Mouse (Mus musculus) telencephalon, adult 2 months (tissue): ENCODE results near the gene Mfsd1.

ENCODE experiments used
- DNase-seq: peaks from one replicate; pipeline ENCODE4 v3.0.0-alpha.2; 2011; ENCODE audit warnings: low read depth, low spot score

The Mfsd1 gene

GRCm38 (mm10) chr3:67582273-67583124, at the start of gene Mfsd1:
Gene Mfsd1 (plus strand): TSS chr3:67582741.
- DNase-seq, result peak; percentile 87

- DNase-seq, result no peak
These were observed 38.9 kb upstream of the Mfsd1 start for GRCm38 (mm10) chr3:67543630-67544029.

DNA sequence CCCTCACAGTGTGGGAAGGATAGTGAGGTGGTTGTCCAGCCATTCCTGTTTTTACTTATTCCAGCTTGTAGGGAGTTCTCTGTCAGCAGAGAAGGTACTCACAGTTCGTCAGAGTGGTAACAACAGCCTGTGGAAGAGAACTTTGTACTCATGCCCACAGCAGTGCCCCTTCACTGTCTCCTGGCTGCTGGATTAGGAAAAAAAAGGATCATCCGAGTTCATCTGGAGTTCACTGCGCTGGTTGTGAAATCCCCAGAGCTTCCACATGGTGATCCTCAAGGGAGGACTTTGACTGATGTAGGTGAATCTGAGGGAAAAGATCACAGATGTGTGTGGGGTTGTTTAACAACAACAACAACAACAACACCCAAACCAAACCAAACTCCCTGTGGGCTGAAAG, 31.3 kb upstream of the Mfsd1 start:
- DNase-seq, result no peak

- no peak for DNase-seq
These were observed 29.3 kb upstream of the Mfsd1 start for GRCm38 (mm10) chr3:67553281-67553680.

DNA sequence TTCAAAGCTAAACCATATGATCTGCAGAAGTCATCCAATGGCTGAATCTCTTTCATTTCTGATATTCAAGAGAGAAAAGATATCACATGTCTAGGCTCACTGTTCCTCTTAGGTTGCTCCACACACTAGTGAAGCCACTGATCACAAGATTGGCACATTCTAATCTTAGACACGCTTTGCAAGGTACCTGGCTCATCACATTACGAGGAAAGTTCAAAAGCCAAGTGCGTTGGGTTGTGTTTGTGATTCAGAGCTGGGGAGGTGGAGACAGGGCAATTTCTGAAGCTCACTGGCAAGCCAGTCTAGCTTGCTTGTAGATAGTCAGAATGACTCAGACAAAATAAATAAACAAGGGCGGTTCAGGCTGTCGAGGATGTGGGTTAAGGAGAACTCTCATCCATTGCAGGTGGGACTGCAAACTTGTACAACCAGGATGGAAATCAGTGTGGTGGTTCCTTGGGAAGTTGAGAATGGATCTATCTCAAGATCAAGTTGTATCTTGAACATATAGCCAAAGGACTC, 28.6 kb upstream of the Mfsd1 start:
- no peak for DNase-seq

- DNase-seq, result no peak
These were observed 27.3 kb upstream of the Mfsd1 start for GRCm38 (mm10) chr3:67555211-67555610.

DNA sequence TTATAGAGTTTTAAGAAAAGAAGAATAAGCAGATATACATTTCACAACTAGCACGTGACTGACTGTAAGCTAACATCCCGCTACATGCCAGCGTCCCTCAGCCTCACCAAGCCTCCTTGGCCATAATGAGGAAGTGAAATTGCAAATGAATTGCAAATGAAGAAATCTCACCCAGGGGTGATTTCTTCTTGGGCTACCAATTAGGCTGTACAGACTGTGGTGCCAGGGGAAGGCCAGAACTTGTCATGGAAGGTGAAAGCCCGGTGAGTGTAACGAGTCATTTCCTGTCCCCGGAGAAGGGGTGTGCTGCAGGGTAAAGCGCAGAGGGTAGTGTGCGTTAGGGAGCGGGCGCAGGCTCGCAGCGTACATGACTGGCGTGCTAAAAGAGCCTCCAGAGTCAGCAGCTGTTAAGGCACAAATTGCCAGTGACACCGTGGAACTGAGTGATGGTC, 25.3 kb upstream of the Mfsd1 start:
- DNase-seq, result no peak

- DNase-seq, result no peak
These were observed 24.7 kb upstream of the Mfsd1 start for GRCm38 (mm10) chr3:67557718-67558354.

- no peak for DNase-seq
These were observed 17.7 kb upstream of the Mfsd1 start for GRCm38 (mm10) chr3:67564731-67565357.

- DNase-seq, result no peak
These were observed 16.9 kb upstream of the Mfsd1 start for GRCm38 (mm10) chr3:67565540-67566227.

DNA sequence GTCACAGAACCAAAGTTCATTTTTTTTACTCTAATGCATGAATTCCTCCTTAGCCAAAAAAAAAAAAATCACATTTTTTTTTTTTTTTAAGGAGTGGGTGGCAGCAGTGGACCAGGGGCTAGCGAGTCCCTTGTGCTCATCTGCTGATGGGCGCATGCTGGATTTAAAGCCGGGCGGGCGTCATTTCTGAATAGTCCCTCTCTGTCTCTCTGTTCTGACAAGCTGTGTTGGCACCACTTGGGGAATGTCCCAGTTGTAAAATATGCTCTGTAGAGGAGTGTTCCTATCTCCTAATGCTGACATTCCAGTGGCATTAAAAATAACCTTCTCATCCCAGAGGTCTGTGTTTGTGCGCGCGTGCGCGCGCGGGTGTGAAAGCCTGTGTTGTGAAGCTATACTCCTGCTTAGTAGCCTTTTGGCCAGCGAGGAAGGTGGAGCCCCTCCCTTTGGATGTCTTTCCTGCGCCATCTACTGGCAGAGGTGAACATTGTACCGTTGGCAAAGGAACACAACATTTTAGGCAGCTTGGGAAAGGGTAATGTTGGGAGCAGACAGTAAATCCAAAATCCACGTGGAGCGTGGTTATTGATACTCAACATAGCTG, 14.4 kb upstream of the Mfsd1 start:
- DNase-seq, result peak; percentile 38

- no peak for DNase-seq
These were observed 9.6 kb upstream of the Mfsd1 start for GRCm38 (mm10) chr3:67572918-67573317.

DNA sequence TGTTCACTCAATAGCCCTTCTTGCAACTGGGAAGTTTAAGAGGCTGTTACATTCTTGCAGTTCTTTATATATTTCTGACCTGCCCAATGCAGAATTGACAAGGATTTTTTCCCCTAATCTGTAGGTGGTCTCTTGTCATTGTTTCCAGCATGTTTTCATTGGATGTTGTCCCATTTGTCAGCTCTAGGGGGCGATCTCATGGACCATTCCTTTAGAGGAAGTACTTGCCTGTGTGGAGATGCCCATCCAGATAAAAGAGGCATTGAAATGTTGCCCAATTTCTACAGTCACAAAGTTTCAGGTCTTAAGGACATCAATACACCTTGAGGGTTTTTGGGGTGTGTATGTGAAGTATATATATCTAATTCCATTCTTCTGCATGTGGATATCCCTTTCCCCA, 9.0 kb upstream of the Mfsd1 start:
- no peak for DNase-seq

DNA sequence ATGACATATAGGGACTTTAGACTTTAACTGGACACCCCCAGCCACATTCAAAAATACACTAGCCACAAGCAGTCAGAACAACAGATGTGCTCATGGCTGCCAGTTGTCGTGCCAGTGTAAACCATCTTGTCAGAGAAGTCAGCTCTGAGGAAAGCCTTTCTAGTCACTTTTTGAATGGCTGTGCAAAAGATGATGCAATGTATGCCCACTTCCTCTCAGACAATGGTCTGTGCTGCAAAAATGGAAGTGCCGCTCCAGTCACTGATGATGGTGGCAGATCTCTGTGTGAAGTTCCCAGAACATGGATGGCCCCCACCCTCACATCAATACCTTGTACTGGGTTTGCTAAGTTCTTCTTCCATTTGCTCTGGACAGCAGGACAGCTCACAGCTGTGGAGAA, 6.3 kb upstream of the Mfsd1 start:
- DNase-seq, result no peak

DNA sequence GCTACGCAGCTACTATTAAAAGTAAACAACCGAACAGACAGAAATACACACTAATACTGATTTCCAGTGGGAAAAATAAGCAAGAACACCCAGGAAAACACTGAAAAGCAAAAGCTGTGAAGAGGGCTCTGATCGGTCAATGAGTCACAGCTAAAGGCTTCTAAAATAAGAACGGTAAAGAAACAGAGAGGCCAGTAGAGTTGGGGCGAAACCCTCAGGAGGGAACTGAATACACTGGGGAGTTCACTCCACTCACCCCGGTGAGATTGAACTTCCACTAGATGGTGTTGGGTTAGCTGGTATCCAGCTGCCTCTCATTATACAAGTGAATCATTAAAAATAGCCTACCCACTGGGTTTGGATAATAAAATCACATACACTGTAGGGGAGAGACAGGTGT, 5.8 kb upstream of the Mfsd1 start:
- no peak for DNase-seq

DNA sequence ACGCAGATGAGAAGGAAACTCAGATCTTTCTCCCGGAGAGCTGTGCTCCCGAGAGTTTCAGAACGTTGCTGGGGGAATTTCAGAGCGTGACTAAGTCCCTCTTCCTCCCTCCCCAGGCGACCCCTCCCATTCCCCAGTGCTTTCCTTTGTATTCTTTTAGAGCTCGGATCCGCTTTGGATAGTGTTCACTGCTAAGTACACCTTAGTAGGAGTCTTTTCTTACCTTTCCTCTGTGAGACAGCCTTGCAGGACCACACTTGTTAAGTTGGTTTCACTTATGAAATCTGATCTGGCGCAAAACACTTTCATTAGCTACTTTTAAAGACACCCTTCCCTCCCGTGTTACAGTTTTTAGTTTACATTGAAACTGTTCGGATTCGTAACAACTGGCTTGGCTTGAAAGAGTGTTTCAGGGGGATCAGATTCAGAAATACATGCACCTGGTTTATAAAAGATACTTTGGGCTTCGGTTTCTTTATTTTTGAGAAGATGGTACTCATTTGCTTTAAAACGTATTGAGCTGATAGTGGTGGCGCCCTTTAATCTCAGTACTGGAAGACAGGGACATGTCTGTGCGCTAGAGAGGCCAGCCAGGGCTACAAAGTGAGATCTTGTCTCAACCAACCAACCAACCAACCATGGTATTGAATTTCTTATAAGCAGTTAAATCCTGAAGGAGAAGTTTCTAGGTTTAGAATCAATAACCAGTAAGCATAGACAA, 744 bp downstream of the Mfsd1 start:
- DNase-seq, result no peak

DNA sequence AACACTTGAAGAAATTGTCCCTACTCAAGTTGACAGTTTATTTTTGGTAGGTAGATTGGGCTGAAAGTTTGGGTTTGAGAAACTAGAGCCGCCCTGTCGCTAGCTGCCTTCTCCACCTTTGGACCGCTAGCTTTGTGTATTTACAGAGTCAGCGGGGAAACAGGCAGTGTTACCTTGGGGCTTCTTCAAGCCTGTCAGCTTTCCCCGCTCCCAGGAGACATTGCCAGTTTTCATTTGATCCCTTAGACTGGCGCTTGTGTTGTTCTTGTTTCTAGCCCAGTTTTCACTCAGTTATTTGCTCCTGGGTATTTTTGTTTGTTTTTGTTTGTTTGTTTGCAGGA, 1.3 kb downstream of the Mfsd1 start:
- no peak for DNase-seq

- DNase-seq, result no peak
These were observed 4.0 kb downstream of the Mfsd1 start for GRCm38 (mm10) chr3:67586511-67586910.

- no peak for DNase-seq
These were observed 4.9 kb downstream of the Mfsd1 start for GRCm38 (mm10) chr3:67587430-67587829.

DNA sequence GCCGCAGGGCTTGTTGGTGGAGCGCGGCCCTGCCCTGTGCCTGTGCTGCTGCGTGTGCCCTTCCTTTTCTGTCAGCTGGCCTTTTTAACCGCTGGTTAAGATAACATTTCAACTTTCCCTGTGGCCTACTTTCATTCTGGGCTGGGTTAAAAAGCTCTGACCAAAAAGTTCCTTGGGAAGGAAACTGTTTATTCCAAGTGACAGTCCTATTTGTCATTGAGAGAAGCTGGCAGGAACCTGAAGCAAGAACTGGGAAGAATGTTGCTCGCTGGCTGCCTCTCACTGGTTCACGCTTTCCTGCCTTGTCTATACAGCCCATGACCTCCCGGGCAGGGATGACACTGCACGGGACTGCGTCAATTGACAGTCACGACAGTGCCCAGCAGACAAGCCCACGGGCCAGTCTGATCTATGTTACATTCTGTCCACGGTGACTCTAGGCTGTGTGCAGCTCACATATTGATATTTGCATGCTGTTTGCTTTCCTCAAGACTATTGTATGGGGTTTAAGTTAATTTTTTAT, 19.1 kb downstream of the Mfsd1 start:
- DNase-seq, result no peak

DNA sequence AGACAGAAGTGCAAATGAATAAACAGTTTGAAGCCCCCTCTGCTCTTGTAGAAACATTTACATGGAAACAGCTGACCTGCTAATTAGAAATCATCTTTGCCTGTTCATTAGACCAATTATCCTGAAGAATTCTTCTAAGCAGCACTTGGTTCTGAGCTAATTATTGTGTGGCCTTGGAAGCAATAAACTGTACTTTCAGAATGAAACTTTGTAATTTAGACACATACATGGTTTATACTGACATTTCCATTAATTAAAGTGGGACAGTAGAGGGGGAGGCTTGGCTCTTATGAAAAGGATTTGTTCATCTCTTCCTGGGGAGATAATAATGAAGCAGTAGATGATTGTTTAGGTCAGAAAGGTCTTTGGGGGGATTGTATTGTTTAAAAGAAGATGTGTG, 35.7 kb downstream of the Mfsd1 start:
- no peak for DNase-seq
